ENCODE assay signal across 29 mouse cellular contexts in genomic region chr15:8502431-8502830, GRCm38 (mm10). TPM values are rescaled to one million over a fixed set of nuclear protein-coding genes. Genes with fewer than 3 reads are reported as not detected.
"Had no signal": no experiment of that assay in that cellular context is flagged by ENCODE, and none has a peak within 500 bp of the region (broad histone marks: within the 10 kb centered on the region; RNA-seq: fewer than 3 reads in every experiment).

No protein-coding gene starts in this region.

- H3K9ac ChIP-seq: limb, embryonic 13.5 days; liver, embryonic 12.5 days; liver, embryonic 15.5 days; stomach, embryonic 15.5 days had no signal

- H3K4me1 ChIP-seq: limb, embryonic 10.5 days; limb, embryonic 13.5 days; liver, embryonic 12.5 days; liver, embryonic 15.5 days; stomach, embryonic 15.5 days had no signal

- H3K4me3 ChIP-seq: layer of hippocampus, adult 2 months; limb, embryonic 10.5 days; limb, embryonic 13.5 days; liver, embryonic 12.5 days; liver, embryonic 15.5 days; stomach, embryonic 15.5 days had no signal

- H3K27ac ChIP-seq: hindbrain, postnatal 0 days; layer of hippocampus, adult 2 months; limb, embryonic 10.5 days; limb, embryonic 13.5 days; liver, embryonic 12.5 days; liver, embryonic 15.5 days; stomach, embryonic 15.5 days had no signal

- DNase-seq: layer of hippocampus, adult 9-11 months; liver; lung, adult 2 months; lung, postnatal 10 days; lung, postnatal 4 days; midbrain, embryonic 14.5 days; right cerebral cortex, postnatal 25 days; spleen, adult 18-20 months; thymus, postnatal 25 days had no signal

- H3K36me3 ChIP-seq: limb, embryonic 10.5 days; limb, embryonic 13.5 days; liver, embryonic 12.5 days; liver, embryonic 15.5 days; stomach, embryonic 15.5 days had no signal

- H3K9me3 ChIP-seq: limb, embryonic 10.5 days; liver, embryonic 12.5 days; liver, embryonic 15.5 days; stomach, embryonic 15.5 days had no signal

- H3K27me3 ChIP-seq: limb, embryonic 13.5 days; liver, embryonic 12.5 days; liver, embryonic 15.5 days; stomach, embryonic 15.5 days had no signal

- ATAC-seq: hindbrain, postnatal 0 days; inflammation-experienced regulatory T-cells, adult 6 months; intestine, embryonic 16.5 days; liver, embryonic 12.5 days had no signal

- H3K4me2 ChIP-seq: limb, embryonic 13.5 days; liver, embryonic 12.5 days; liver, embryonic 15.5 days; midbrain, embryonic 11.5 days; stomach, embryonic 15.5 days had no signal

RNA-seq across cellular contexts. Expression of gene Gm2310, which starts 17.3 kb away (rescaled TPM):
- total RNA-seq: hindbrain, postnatal 0 days; layer of hippocampus, adult 2 months; layer of hippocampus, postnatal 25 days; left cerebral cortex, adult 18-20 months; left cerebral cortex, postnatal 25 days; megakaryocyte progenitor cell, adult 5-6 weeks; megakaryocyte-erythroid progenitor cell, adult 5-6 weeks; midbrain, postnatal 0 days had no signal
- polyA plus RNA-seq: hindbrain, postnatal 0 days; intestine, embryonic 16.5 days; kidney, embryonic 16.5 days; large intestine, adult 2 months; limb, embryonic 10.5 days; limb, embryonic 13.5 days; liver, embryonic 12.5 days; liver, embryonic 15.5 days; lung, adult 2 months; midbrain, embryonic 11.5 days; midbrain, embryonic 14.5 days; midbrain, postnatal 0 days; neural tube, embryonic 11.5 days; neural tube, embryonic 14.5 days; stomach, embryonic 15.5 days had no signal
